Mouse (Mus musculus): ENCODE data around the gene Lin7a. TPM values are rescaled to one million over a fixed set of nuclear protein-coding genes. Genes with fewer than 3 reads are reported as not detected.

Gene Lin7a
- total and polyA plus RNA-seq, 3 experiments: not detected

GRCm38 (mm10) chr10:107442781-107443180 lies 171.3 kb downstream of the Lin7a start:
- in situ Hi-C loops (cut with MboI; ENCODE audit: low pct_ligation_motif_present, low pct_unique_long_range_greater_than_20kb, low sequenced_read_pairs): no loop called here
- dilution Hi-C loops (cut with MboI; ENCODE audit: extremely low pct_ligation_motif_present, extremely low pct_unique_long_range_greater_than_20kb, low sequenced_read_pairs): no loop called here
- no peak overlapping the region for H3K27ac ChIP-seq (ENCODE audit: insufficient read depth, low read depth)
- H3K4me3 ChIP-seq (replicated peaks in 1 of 3; ENCODE audit: low read depth in 2 of 3, low read length in 2 of 3, poor library complexity in 1 of 3): no peak overlapping the region
- H3K79me2 ChIP-seq (replicated peaks; ENCODE audit: control insufficient read depth, extremely low read depth, insufficient read depth, poor library complexity, severe bottlenecking): no peaks in the 10 kb centered on the region
- TF ChIP-seq RAD21 (IDR thresholded peaks at IDR 0.05; ENCODE audit: low read depth, low read length) (peak; percentile 53), CTCF (conservative IDR thresholded peaks at IDR 0.05 in 1 of 2, IDR thresholded peaks at IDR 0.05 in 1 of 2; ENCODE audit: low read depth in 2 of 2, low read length in 2 of 2) (peak; percentile 18 to 45; a peak in 3 of 4 replicates), USF1 (IDR thresholded peaks at IDR 0.05; ENCODE audit: low read depth, low read length) (no peak), EP300 (IDR thresholded peaks at IDR 0.05; ENCODE audit: low read length) (no peak), SMC3 (IDR thresholded peaks at IDR 0.05; ENCODE audit: low read depth, low read length) (peak; percentile 33)
- no peaks in the 10 kb centered on the region for H3K36me3 ChIP-seq (replicated peaks in 1 of 2; ENCODE audit: control insufficient read depth in 1 of 2, insufficient read depth in 1 of 2, low read length in 1 of 2)
- peaks cover 27% of the 10 kb centered on the region for H3K9me3 ChIP-seq (replicated peaks; ENCODE audit: low read length)
- H3K4me2 ChIP-seq (ENCODE audit: insufficient read depth, low read depth, poor library complexity, severe bottlenecking): no peak overlapping the region
- DNase-seq (ENCODE audit: extremely low read depth): no peak
- H3K27me3 ChIP-seq (replicated peaks): no peaks in the 10 kb centered on the region
- H3K4me1 ChIP-seq (ENCODE audit: control insufficient read depth in 1 of 2, insufficient read depth in 2 of 2): no peaks in the 10 kb centered on the region
- H3K9ac ChIP-seq (ENCODE audit: insufficient read depth, low read depth): no peak overlapping the region

- H3K27me3 ChIP-seq (replicated peaks): no peaks in the 10 kb centered on the region
- dilution Hi-C loops (cut with MboI; ENCODE audit: extremely low pct_ligation_motif_present, extremely low pct_unique_long_range_greater_than_20kb, low sequenced_read_pairs) (no loop called here), in situ Hi-C loops (cut with MboI; ENCODE audit: low pct_ligation_motif_present, low pct_unique_long_range_greater_than_20kb, low sequenced_read_pairs) (no loop called here)
- peaks cover 27% of the 10 kb centered on the region for H3K9me3 ChIP-seq (replicated peaks; ENCODE audit: low read length)
- no peak overlapping the region for H3K9ac ChIP-seq (ENCODE audit: insufficient read depth, low read depth)
- no peaks in the 10 kb centered on the region for H3K4me1 ChIP-seq (ENCODE audit: control insufficient read depth in 1 of 2, insufficient read depth in 2 of 2)
- no peaks in the 10 kb centered on the region for H3K79me2 ChIP-seq (replicated peaks; ENCODE audit: control insufficient read depth, extremely low read depth, insufficient read depth, poor library complexity, severe bottlenecking)
- H3K36me3 ChIP-seq (replicated peaks in 1 of 2; ENCODE audit: control insufficient read depth in 1 of 2, insufficient read depth in 1 of 2, low read length in 1 of 2): no peaks in the 10 kb centered on the region
- TF ChIP-seq RCOR1 (conservative IDR thresholded peaks at IDR 0.05; ENCODE audit: low read depth, low read length) (no peak), USF2 (conservative IDR thresholded peaks at IDR 0.05; ENCODE audit: low read depth, low read length) (no peak), RAD21 (IDR thresholded peaks at IDR 0.05; ENCODE audit: low read depth, low read length) (no peak), JUND (conservative IDR thresholded peaks at IDR 0.05; ENCODE audit: low read depth, low read length) (no peak), HCFC1 (IDR thresholded peaks at IDR 0.05; ENCODE audit: low read depth, low read length) (no peak), BHLHE40 (IDR thresholded peaks at IDR 0.05; ENCODE audit: low read depth, low read length) (no peak), NRF1 (IDR thresholded peaks at IDR 0.05; ENCODE audit: low read depth, low read length) (no peak), ELF1 (IDR thresholded peaks at IDR 0.05; ENCODE audit: low read depth, low read length) (no peak), EP300 (IDR thresholded peaks at IDR 0.05; ENCODE audit: low read length) (no peak), ETS1 (conservative IDR thresholded peaks at IDR 0.05; ENCODE audit: low read depth, low read length) (no peak), USF1 (IDR thresholded peaks at IDR 0.05; ENCODE audit: low read depth, low read length) (no peak), POLR2A (IDR thresholded peaks at IDR 0.05; ENCODE audit: low read depth, low read length) (no peak), CHD1 (IDR thresholded peaks at IDR 0.05; ENCODE audit: low read depth, low read length) (no peak), KAT2A (IDR thresholded peaks at IDR 0.05; ENCODE audit: insufficient replicate concordance, low read length) (no peak)
- no peak overlapping the region for H3K4me2 ChIP-seq (ENCODE audit: insufficient read depth, low read depth, poor library complexity, severe bottlenecking)
- H3K27ac ChIP-seq (ENCODE audit: insufficient read depth, low read depth): no peak overlapping the region
- no peak overlapping the region for H3K4me3 ChIP-seq (replicated peaks in 1 of 3; ENCODE audit: low read depth in 2 of 3, low read length in 2 of 3, poor library complexity in 1 of 3)
- no peak for DNase-seq (ENCODE audit: extremely low read depth)
Observed at GRCm38 (mm10) chr10:107449496-107450330, 178.2 kb downstream of the Lin7a start.
